Mouse (Mus musculus) frontal cortex, adult 2 months (tissue): ENCODE results near the gene Eps8. TPM values are rescaled to one million over a fixed set of nuclear protein-coding genes. Genes with fewer than 3 reads are reported as not detected.

ENCODE experiments used
- DNase-seq, 2 experiments: peaks; one replicate each; pipeline ENCODE4 v3.0.0; 2022; ENCODE audit warnings: low spot score in 1 of 2; ENCODE audit errors: extremely low spot score in 1 of 2
- polyA plus RNA-seq: library from polyadenylated mRNA; depleted of rRNA; stranded (reverse); fragments of >200 nt; gene quantifications from 2 replicates; pipeline ENCODE4 v1.2.3, GENCODE M21; 2012; rRNA removed

Gene Eps8
- polyA plus RNA-seq, 1 experiment: 27.9 TPM

- DNase-seq: peak in 1 of 2 experiments; percentile 65
Observed at GRCm38 (mm10) chr6:137440559-137441486, 213.9 kb downstream of the Eps8 start.

GRCm38 (mm10) chr6:137437902-137438580, 216.6 kb downstream of the Eps8 start:
- peak in 1 of 2 experiments; percentile 28 for DNase-seq

- DNase-seq: no peak
Observed at GRCm38 (mm10) chr6:137437486-137437885, 217.2 kb downstream of the Eps8 start.

GRCm38 (mm10) chr6:137433521-137434137, 221.0 kb downstream of the Eps8 start:
- DNase-seq: no peak

Other genes with a start within 250 kb of the Eps8 start
- gene Strap, start 80.2 kb upstream of the Eps8 start, polyA plus RNA-seq: 66.6 and 67.4 TPM in 2 replicates
- 3.8 and 4.1 TPM in 2 replicates for gene Dera, start 99.7 kb upstream of the Eps8 start, polyA plus RNA-seq